Mouse (Mus musculus) neutrophil, adult 83 days (primary cell): ENCODE results near the gene Adgrg3. TPM values are rescaled to one million over a fixed set of nuclear protein-coding genes. Genes with fewer than 3 reads are reported as not detected.

Experiments
- total RNA-seq, 2 experiments: library from RNA; stranded (reverse); gene quantifications; one replicate each; pipeline ENCODE4 v1.2.4; 2023

Gene Adgrg3
- 100 to 1,000 TPM; 129 to 142 TPM for total RNA-seq

DNA sequence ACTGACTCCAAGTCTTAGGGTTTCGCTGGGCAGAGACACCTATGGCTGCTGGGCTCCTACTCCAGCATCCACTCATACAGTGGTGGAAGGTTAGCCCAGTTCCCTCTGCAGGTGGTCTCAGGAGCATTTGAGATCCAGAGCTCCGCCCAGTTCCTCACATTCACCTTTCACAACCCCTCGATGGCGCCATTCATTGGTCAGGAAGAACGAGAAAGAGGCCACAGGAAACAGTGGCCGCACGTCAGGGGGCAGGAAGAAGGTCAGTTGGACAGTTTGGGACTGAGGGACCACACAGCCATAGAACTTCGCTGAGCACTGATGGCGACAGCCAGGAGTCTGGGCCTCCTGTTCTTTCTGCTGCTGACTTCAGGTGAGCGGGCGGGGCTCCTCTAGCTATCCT, at the start of gene Adgrg3:
Gene Adgrg3 (plus strand): TSS at position 242 of the 400 bp plus-strand sequence.

DNA sequence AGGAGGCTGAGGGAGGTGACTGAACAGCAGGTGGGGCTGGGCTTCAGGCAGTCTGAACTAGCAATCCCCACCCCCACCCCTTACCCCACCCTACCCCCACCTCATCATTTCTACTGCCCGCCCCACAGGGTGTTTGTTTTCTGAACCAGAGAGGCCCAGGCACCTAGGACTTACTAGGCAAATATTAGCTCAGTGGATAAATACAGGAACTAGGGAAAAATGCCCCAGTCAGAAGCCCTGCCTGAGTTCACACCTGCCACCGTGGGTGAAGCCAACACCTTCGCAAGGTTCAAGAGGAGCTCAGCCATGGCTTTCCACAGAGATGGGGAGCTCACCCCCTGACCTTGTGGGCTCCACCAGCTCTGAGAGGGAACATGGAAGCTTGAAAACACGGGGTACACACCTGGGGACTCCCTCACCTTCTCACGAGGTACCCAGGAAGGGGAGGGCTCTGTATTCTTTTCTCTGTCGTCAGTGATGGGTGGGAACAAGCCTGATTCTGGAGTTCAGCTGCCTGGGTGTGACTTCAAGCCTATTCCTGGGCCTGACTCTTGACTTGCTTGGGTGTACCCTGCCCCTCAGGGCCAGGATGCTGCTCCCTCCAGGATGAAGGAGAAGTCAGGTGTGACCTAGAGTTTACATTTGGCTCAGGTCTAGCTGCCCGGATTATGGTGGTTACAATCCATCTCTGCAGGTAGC, 42.9 kb upstream of the Adgrg3 start, which contains the start of gene Adgrg1:
Gene Adgrg1 (plus strand): TSS at position 285 of the 699 bp plus-strand sequence.

DNA sequence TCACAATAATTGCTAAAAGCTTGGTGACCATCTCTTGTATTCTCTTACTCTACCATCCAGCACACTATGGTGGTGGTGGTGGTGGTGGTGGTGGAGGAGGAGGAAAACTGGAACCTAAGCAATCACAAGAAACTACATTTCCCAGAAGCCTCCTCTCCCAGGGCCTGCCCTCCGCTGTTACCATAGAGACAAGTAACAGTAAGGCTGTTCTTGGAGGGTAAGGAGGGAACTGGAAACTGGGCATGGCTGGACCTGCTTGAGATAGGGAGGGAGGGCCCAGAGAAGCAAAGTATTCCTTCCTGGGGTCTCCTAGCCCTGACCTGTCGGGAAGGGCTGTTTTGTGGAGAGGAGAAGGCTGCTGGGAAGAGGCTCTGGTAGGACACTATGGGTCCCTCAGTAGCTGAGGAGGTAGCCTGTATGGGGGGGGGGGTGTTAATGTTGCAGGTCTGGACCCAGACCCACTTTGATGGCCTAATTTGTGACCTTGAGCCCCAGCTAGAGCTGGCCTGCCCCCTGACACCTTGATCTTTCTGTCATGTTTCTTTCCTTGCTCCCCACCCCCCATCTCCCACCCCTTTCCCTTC, 37.5 kb downstream of the Adgrg3 start, which contains the start of gene Drc7:
Gene Drc7 (plus strand): TSS at position 177 of the 584 bp plus-strand sequence.

DNA sequence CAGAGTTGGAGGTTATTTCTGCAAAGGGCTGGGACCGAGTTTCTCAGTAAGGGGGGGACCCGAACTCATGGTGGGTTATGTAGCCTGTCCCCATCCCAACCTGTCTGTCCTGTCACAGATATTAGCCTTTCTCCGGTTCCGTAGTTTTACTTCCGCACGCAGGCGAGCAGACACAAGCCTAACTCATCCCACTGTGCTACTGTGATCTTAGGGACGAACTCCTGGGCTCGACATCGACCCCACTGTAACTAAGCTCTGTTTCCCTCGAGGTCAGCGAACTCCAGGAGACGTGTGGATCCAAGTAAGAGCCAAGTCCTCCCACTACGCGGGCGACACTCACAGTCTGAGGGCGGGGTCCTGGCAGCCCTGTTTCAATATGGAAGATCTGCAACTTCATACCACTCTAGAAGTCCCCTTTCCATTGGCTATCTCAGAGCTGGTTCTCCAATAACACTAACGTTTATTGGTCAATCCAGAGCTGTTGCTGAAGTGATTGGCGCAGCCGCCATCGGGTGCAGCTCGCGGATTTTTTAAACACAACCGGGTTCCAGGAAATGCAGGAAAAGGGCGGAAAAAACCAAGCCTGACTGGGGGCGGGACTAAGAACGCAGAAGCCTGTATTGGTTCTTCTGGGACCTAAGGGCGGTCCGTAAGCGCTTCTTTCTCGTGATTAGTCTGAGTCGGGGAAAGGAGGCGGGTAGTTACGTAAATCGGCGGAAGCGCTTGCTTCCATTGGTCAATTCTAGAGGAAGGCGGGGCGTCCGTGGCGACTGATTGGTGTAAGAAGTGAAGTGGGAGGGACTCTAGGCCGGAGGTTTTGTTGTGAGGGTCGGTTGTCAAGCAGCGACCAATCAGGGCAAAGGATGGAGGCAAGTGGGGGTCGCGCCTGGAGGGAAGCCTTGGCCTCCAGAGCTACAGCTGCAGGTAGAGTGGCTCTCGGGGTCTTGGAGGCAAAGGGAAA, 63.2 kb downstream of the Adgrg3 start, which contains the start of gene Katnb1:
Gene Katnb1 (plus strand): TSS at position 806 of the 961 bp plus-strand sequence.

Other genes starting within 250 kb of the Adgrg3 start
- not detected for gene Cx3cl1, start 245.7 kb upstream of the Adgrg3 start, total RNA-seq
- gene Ccl17, start 207.2 kb upstream of the Adgrg3 start, total RNA-seq, result not detected
- gene Coq9, start 179.4 kb upstream of the Adgrg3 start, total RNA-seq, result 10 to 100 TPM; 24.5 to 27.2 TPM
- gene Ciapin1, start 179.3 kb upstream of the Adgrg3 start, total RNA-seq, result 10 to 100 TPM; 39.1 to 42.8 TPM
- 10 to 100 TPM; 37.8 to 39.3 TPM for gene Polr2c, start 160.2 kb upstream of the Adgrg3 start, total RNA-seq
- 1 to 10 TPM; 1.2 to 1.3 TPM for gene Dok4, start 141.4 kb upstream of the Adgrg3 start, total RNA-seq
- gene Ccdc102a, start 99.6 kb upstream of the Adgrg3 start, total RNA-seq, result 1 to 10 TPM; 3.7 to 4.7 TPM
- gene Adgrg5, start 94.0 kb upstream of the Adgrg3 start, total RNA-seq, result 10 to 100 TPM; 14.8 to 23.2 TPM
- gene Adgrg1, start 42.9 kb upstream of the Adgrg3 start, total RNA-seq, result 10 to 100 TPM; 10.2 to 15.0 TPM
- gene Drc7, start 37.4 kb downstream of the Adgrg3 start, total RNA-seq, result under 1 TPM; 0.57 TPM
- 10 to 100 TPM; 17.5 to 18.1 TPM for gene Katnb1, start 63.5 kb downstream of the Adgrg3 start, total RNA-seq
- 10 to 100 TPM; 22.2 to 23.4 TPM for gene Kifc3, start 185.1 kb downstream of the Adgrg3 start, total RNA-seq